In genomic region chr2:65848706-65849105, GRCm38 (mm10) we compare ENCODE assay signal across 14 mouse cellular contexts. TPM values are rescaled to one million over a fixed set of nuclear protein-coding genes. Genes with fewer than 3 reads are reported as not detected.
A peak's percentile ranks its signal among the peaks of the same experiment; 100 is the strongest.
DNase-seq lines count a peak whose midpoint lies in the region; ATAC-seq and TF ChIP-seq lines count a peak whose summit lies in the region.
"Had no signal": no experiment of that assay in that cellular context is flagged by ENCODE, and none has a peak within 500 bp of the region (broad histone marks: within the 10 kb centered on the region; RNA-seq: fewer than 3 reads in every experiment).

No protein-coding gene starts in this region.

- H3K27me3 ChIP-seq in neural tube, embryonic 11.5 days (ENCODE audit: control insufficient read depth, insufficient read depth, low read length) = no peaks in the 10 kb centered on the region
- no peaks in the 10 kb centered on the region for H3K27me3 ChIP-seq in forebrain, embryonic 15.5 days
- no peaks in the 10 kb centered on the region for H3K27me3 ChIP-seq in midbrain, embryonic 12.5 days
- H3K27me3 ChIP-seq in intestine, postnatal 0 days (replicated peaks; ENCODE audit: control insufficient read depth, insufficient read depth, low read length) = no peaks in the 10 kb centered on the region
- H3K27me3 ChIP-seq: embryonic facial prominence, embryonic 12.5 days; heart, embryonic 15.5 days had no signal

- H3K4me1 ChIP-seq in neural tube, embryonic 11.5 days (ENCODE audit: control insufficient read depth, insufficient read depth, low read length) = 0 out of 2 replicates have a peak, but pooled peaks cover 3% of the 10 kb centered on the region
- peaks cover 28% of the 10 kb centered on the region for H3K4me1 ChIP-seq in forebrain, embryonic 15.5 days
- peaks cover 19% of the 10 kb centered on the region for H3K4me1 ChIP-seq in midbrain, embryonic 12.5 days
- H3K4me1 ChIP-seq in intestine, postnatal 0 days (replicated peaks; ENCODE audit: control insufficient read depth, insufficient read depth, low read length) = no peaks in the 10 kb centered on the region

- no peak overlapping the region for H3K4me3 ChIP-seq in neural tube, embryonic 11.5 days (ENCODE audit: low read depth, low read length)
- peak overlapping the region; percentile 30 for H3K4me3 ChIP-seq in forebrain, embryonic 15.5 days
- peak overlapping the region; percentile 23 for H3K4me3 ChIP-seq in midbrain, embryonic 12.5 days
- no peak overlapping the region for H3K4me3 ChIP-seq in intestine, postnatal 0 days (ENCODE audit: low read depth, low read length)
- H3K4me3 ChIP-seq: embryonic facial prominence, embryonic 12.5 days; heart, embryonic 15.5 days had no signal

- 45% methylated on average over 8 of the region's 8 CpGs for WGBS in neural tube, embryonic 11.5 days
- 32% methylated on average over 8 of the region's 8 CpGs for WGBS in forebrain, embryonic 15.5 days
- 19% methylated on average over 8 of the region's 8 CpGs for WGBS in midbrain, embryonic 12.5 days
- 62% methylated on average over 8 of the region's 8 CpGs for WGBS in intestine, postnatal 0 days

- no peaks in the 10 kb centered on the region for H3K9me3 ChIP-seq in neural tube, embryonic 11.5 days (ENCODE audit: control insufficient read depth, low read length)
- no peaks in the 10 kb centered on the region for H3K9me3 ChIP-seq in forebrain, embryonic 15.5 days
- H3K9me3 ChIP-seq in midbrain, embryonic 12.5 days = no peaks in the 10 kb centered on the region
- H3K9me3 ChIP-seq in intestine, postnatal 0 days (ENCODE audit: control insufficient read depth) = no peaks in the 10 kb centered on the region
- H3K9me3 ChIP-seq: embryonic facial prominence, embryonic 12.5 days; heart, embryonic 15.5 days had no signal

- H3K4me2 ChIP-seq in neural tube, embryonic 11.5 days (ENCODE audit: low read depth) = peak overlapping the region; percentile 5; the same call in 1 of the 2 replicates
- H3K4me2 ChIP-seq in forebrain, embryonic 15.5 days (replicated peaks) = peak overlapping the region; percentile 35
- peak overlapping the region; percentile 37 for H3K4me2 ChIP-seq in midbrain, embryonic 12.5 days (replicated peaks)
- H3K4me2 ChIP-seq in intestine, postnatal 0 days (replicated peaks; ENCODE audit: low read depth) = no peak overlapping the region
- H3K4me2 ChIP-seq: embryonic facial prominence, embryonic 12.5 days; heart, embryonic 15.5 days had no signal

- TF ChIP-seq CTCF in intestine, postnatal 0 days (IDR thresholded peaks at IDR 0.05; ENCODE audit: low read depth) = no peak

- H3K36me3 ChIP-seq in neural tube, embryonic 11.5 days (ENCODE audit: control insufficient read depth, insufficient read depth, low read length) = no peaks in the 10 kb centered on the region
- no peaks in the 10 kb centered on the region for H3K36me3 ChIP-seq in forebrain, embryonic 15.5 days
- 0 out of 2 replicates have a peak, but pooled peaks cover 2% of the 10 kb centered on the region for H3K36me3 ChIP-seq in midbrain, embryonic 12.5 days
- H3K36me3 ChIP-seq in intestine, postnatal 0 days (ENCODE audit: control insufficient read depth, insufficient read depth) = no peaks in the 10 kb centered on the region
- H3K36me3 ChIP-seq: embryonic facial prominence, embryonic 12.5 days; heart, embryonic 15.5 days had no signal

- ATAC-seq in neural tube, embryonic 11.5 days (ENCODE audit: insufficient read depth, low FRiP score, low TSS enrichment) = no peak
- ATAC-seq in forebrain, embryonic 15.5 days (replicated peaks) = peak; percentile 30; the same call in 1 of the 2 replicates
- 0 out of 2 replicates have a peak, but pooled peaks have one; percentile 33 for ATAC-seq in midbrain, embryonic 12.5 days (ENCODE audit: low FRiP score, low read depth)
- ATAC-seq in intestine, postnatal 0 days = no peak
- ATAC-seq: Patski had no signal

- no peak overlapping the region for H3K27ac ChIP-seq in neural tube, embryonic 11.5 days (ENCODE audit: low read depth, low read length)
- H3K27ac ChIP-seq in forebrain, embryonic 15.5 days (replicated peaks) = peak overlapping the region; percentile 59
- H3K27ac ChIP-seq in midbrain, embryonic 12.5 days (replicated peaks) = peak overlapping the region; percentile 35; the same call in 1 of the 2 replicates
- no peak overlapping the region for H3K27ac ChIP-seq in intestine, postnatal 0 days (ENCODE audit: low read depth, low read length)
- H3K27ac ChIP-seq: embryonic facial prominence, embryonic 12.5 days; heart, embryonic 15.5 days had no signal

- no peak overlapping the region for H3K9ac ChIP-seq in neural tube, embryonic 11.5 days (ENCODE audit: low read length)
- H3K9ac ChIP-seq in forebrain, embryonic 15.5 days (replicated peaks) = peak overlapping the region; percentile 14; the same call in 1 of the 2 replicates
- no peak overlapping the region for H3K9ac ChIP-seq in midbrain, embryonic 12.5 days (replicated peaks)
- no peak overlapping the region for H3K9ac ChIP-seq in intestine, postnatal 0 days (ENCODE audit: low read depth, low read length)
- H3K9ac ChIP-seq: embryonic facial prominence, embryonic 12.5 days; heart, embryonic 15.5 days had no signal

- DNase-seq in neural tube, embryonic 11.5 days (ENCODE audit: low spot score) = no peak
- no peak for DNase-seq in neural tube, embryonic 10.5 days (ENCODE audit: extremely low spot score, low spot score)
- no peak for DNase-seq in MN1 (ENCODE audit: low spot score)
- DNase-seq in left cerebral cortex, adult 8-10 months (ENCODE audit: low spot score in 2 of 2) = no peak
- DNase-seq: adrenal gland, adult 8-10 months; cerebellum, postnatal 25 days; kidney, adult 18-20 months; lung, adult 18-20 months had no signal

RNA-seq across cellular contexts. Expression of gene Csrnp3, which starts 3.1 kb away (rescaled TPM):
- polyA plus RNA-seq in neural tube, embryonic 11.5 days (2014; fragmentation: Nextera tagmentation; extraction: Ambion mirVana) = 15.5 and 16.7 TPM in 2 replicates
- polyA plus RNA-seq in forebrain, embryonic 15.5 days (2015; fragmentation: Nextera tagmentation; extraction: Ambion mirVana) = 51.2 and 60.5 TPM in 2 replicates
- 32.7 and 40.4 TPM in 2 replicates for polyA plus RNA-seq in midbrain, embryonic 12.5 days (2016; fragmentation: Nextera tagmentation; extraction: Ambion mirVana)
- polyA plus RNA-seq in intestine, postnatal 0 days (2015; fragmentation: Nextera tagmentation; extraction: Ambion mirVana) = 0.71 and 0.76 TPM in 2 replicates
- 100 to 1,000 TPM in 2 of 4 experiments, 10 to 100 TPM in 2; 81.1 to 111 (median 93.9) TPM for total RNA-seq in left cerebral cortex, adult 8-10 months (2022)
- polyA plus RNA-seq: Patski had no signal

Comparison
In these comparisons a context has a peak if more than half of its experiments do, and no peak if none do; other contexts are left out.
1. ATAC-seq: peak in forebrain, embryonic 15.5 days (single experiment) and midbrain, embryonic 12.5 days (single experiment); none in neural tube, embryonic 11.5 days (single experiment) and intestine, postnatal 0 days (single experiment).
2. H3K27ac ChIP-seq: peak in forebrain, embryonic 15.5 days (single experiment) and midbrain, embryonic 12.5 days (single experiment); none in neural tube, embryonic 11.5 days (single experiment) and intestine, postnatal 0 days (single experiment).
3. H3K4me3 ChIP-seq: peak in forebrain, embryonic 15.5 days (single experiment) and midbrain, embryonic 12.5 days (single experiment); none in neural tube, embryonic 11.5 days (single experiment) and intestine, postnatal 0 days (single experiment).